Comparison of ENCODE assay signal across 9 mouse cellular contexts in genomic region chr15:103176874-103177421, GRCm38 (mm10). TPM values are rescaled to one million over a fixed set of nuclear protein-coding genes. Genes with fewer than 3 reads are reported as not detected.
DNase-seq lines count a peak whose midpoint lies in the region; ATAC-seq and TF ChIP-seq lines count a peak whose summit lies in the region.
"Had no signal": no experiment of that assay in that cellular context is flagged by ENCODE, and none has a peak within 500 bp of the region (broad histone marks: within the 10 kb centered on the region; RNA-seq: fewer than 3 reads in every experiment).

No protein-coding gene starts in this region.

- TF ChIP-seq EP300 in lung, postnatal 0 days (IDR thresholded peaks at IDR 0.05) = no peak

- ATAC-seq in hindbrain, embryonic 12.5 days (ENCODE audit: low FRiP score) = peak; percentile 69
- peak; percentile 84 for ATAC-seq in lung, postnatal 0 days

- H3K36me3 ChIP-seq in hindbrain, embryonic 12.5 days = no peaks in the 10 kb centered on the region
- no peaks in the 10 kb centered on the region for H3K36me3 ChIP-seq in lung, postnatal 0 days (ENCODE audit: insufficient read depth, low read length)

- 2% methylated on average over 18 of the region's 18 CpGs for whole genome bisulfite sequencing in hindbrain, embryonic 12.5 days
- WGBS in lung, postnatal 0 days = 1% methylated on average over 18 of the region's 18 CpGs

- H3K9ac ChIP-seq in hindbrain, embryonic 12.5 days = no peak overlapping the region
- H3K9ac ChIP-seq in lung, postnatal 0 days (replicated peaks; ENCODE audit: low read depth) = no peak overlapping the region

- peaks cover 14% of the 10 kb centered on the region for H3K4me1 ChIP-seq in hindbrain, embryonic 12.5 days
- H3K4me1 ChIP-seq in lung, postnatal 0 days (ENCODE audit: insufficient read depth, low read depth, low read length) = peaks cover 6% of the 10 kb centered on the region; the same call in 1 of the 2 replicates

- H3K4me3 ChIP-seq in hindbrain, embryonic 12.5 days = no peak overlapping the region
- H3K4me3 ChIP-seq in lung, postnatal 0 days (ENCODE audit: low read depth, low read length) = no peak overlapping the region

- H3K27ac ChIP-seq in hindbrain, embryonic 12.5 days = no peak overlapping the region
- no peak overlapping the region for H3K27ac ChIP-seq in lung, postnatal 0 days (ENCODE audit: low read length)
- H3K27ac ChIP-seq: macrophage had no signal

- TF ChIP-seq CTCF in lung, postnatal 0 days (IDR thresholded peaks at IDR 0.05) = peak; percentile 99

- no peaks in the 10 kb centered on the region for H3K9me3 ChIP-seq in hindbrain, embryonic 12.5 days (replicated peaks)
- H3K9me3 ChIP-seq in lung, postnatal 0 days (ENCODE audit: low read length) = no peaks in the 10 kb centered on the region

- H3K27me3 ChIP-seq in hindbrain, embryonic 12.5 days = peaks cover 97% of the 10 kb centered on the region
- peaks cover 55% of the 10 kb centered on the region for H3K27me3 ChIP-seq in lung, postnatal 0 days (replicated peaks; ENCODE audit: insufficient read depth, low read length)

- peak; percentile 95 for DNase-seq in MN1 (ENCODE audit: low spot score)
- DNase-seq in cerebellum, adult 9-11 months = peak; percentile 87
- DNase-seq in frontal cortex, postnatal 14 days (ENCODE audit: low spot score in 2 of 2) = peak; percentile 67 to 89
- DNase-seq in layer of hippocampus, postnatal 10 days (ENCODE audit: low spot score in 2 of 2) = peak; percentile 93
- peak; percentile 88 for DNase-seq in lung, postnatal 0 days (ENCODE audit: low spot score)
- peak; percentile 87 for DNase-seq in ovary, postnatal 10 days (ENCODE audit: low spot score)
- DNase-seq in thymus, postnatal 0 days (ENCODE audit: low spot score) = peak; percentile 84

- no peak overlapping the region; the same call in 1 of the 2 replicates for H3K4me2 ChIP-seq in hindbrain, embryonic 12.5 days (replicated peaks)
- H3K4me2 ChIP-seq in lung, postnatal 0 days (replicated peaks; ENCODE audit: low read depth, low read length) = peak overlapping the region; percentile 37

RNA-seq across cellular contexts. Expression of gene Smug1, which starts 10.1 kb away (rescaled TPM):
- 31.3 and 34.4 TPM in 2 replicates for polyA plus RNA-seq in hindbrain, embryonic 12.5 days (2016; fragmentation: Nextera tagmentation; extraction: Ambion mirVana)
- total RNA-seq in layer of hippocampus, postnatal 10 days (2021) = 10 to 100 TPM; 15.1 to 17.4 TPM
- 10.5 and 12.2 TPM in 2 replicates for polyA plus RNA-seq in lung, postnatal 0 days (2015; fragmentation: Nextera tagmentation; extraction: Ambion mirVana)
- polyA plus RNA-seq in thymus, postnatal 0 days (2015; fragmentation: Nextera tagmentation; extraction: Ambion mirVana) = 7.5 and 8.9 TPM in 2 replicates
